Mouse (Mus musculus) heart, embryonic 13.5 days (tissue): ENCODE results near the gene Lhx8. TPM values are rescaled to one million over a fixed set of nuclear protein-coding genes. Genes with fewer than 3 reads are reported as not detected.

Source experiments
- ATAC-seq: fragments of 200-750 bp; cut with Nextera tagmentation; 2 replicates; pipeline ENCODE4 v1.8.0; 2017; ENCODE audit warnings: moderate TSS enrichment; ENCODE audit not compliant: insufficient number of reproducible peaks, low FRiP score, low TSS enrichment; ENCODE audit errors: extremely low read depth
- H3K27ac ChIP-seq: fragments of 300-500 bp; sonication (generic); replicated peaks from 2 replicates; pipeline ENCODE4 v1.5.1; 2015; ENCODE audit warnings: moderate library complexity, mild to moderate bottlenecking, inconsistent platforms
- H3K27me3 ChIP-seq: fragments of 300-500 bp; sonication (generic); replicated peaks from 2 replicates; pipeline ENCODE4 v1.6.1; 2015; ENCODE audit warnings: mild to moderate bottlenecking, inconsistent platforms
- H3K36me3 ChIP-seq: fragments of 300-500 bp; sonication (generic); 2 replicates; pipeline ENCODE4 v1.6.1; 2015; ENCODE audit warnings: mild to moderate bottlenecking, inconsistent platforms
- H3K4me1 ChIP-seq: fragments of 300-500 bp; sonication (generic); 2 replicates; pipeline ENCODE4 v1.6.1; 2015; ENCODE audit warnings: inconsistent platforms
- H3K4me2 ChIP-seq: fragments of 300-500 bp; sonication (generic); 2 replicates; pipeline ENCODE4 v1.6.1; 2015; ENCODE audit warnings: inconsistent platforms, mild to moderate bottlenecking, moderate library complexity
- H3K4me3 ChIP-seq: fragments of 300-500 bp; sonication (generic); 2 replicates; pipeline ENCODE4 v1.5.1; 2015; ENCODE audit warnings: moderate library complexity, mild to moderate bottlenecking, inconsistent platforms
- H3K9ac ChIP-seq: fragments of 300-500 bp; sonication (generic); 2 replicates; pipeline ENCODE4 v1.6.1; 2015; ENCODE audit warnings: inconsistent platforms, mild to moderate bottlenecking, moderate library complexity
- H3K9me3 ChIP-seq: fragments of 300-500 bp; sonication (generic); 2 replicates; pipeline ENCODE4 v1.6.1; 2016; ENCODE audit warnings: inconsistent platforms
- WGBS: fragments of 180-500 bp; shearing (Covaris S2); methylation state at CpG from one replicate; pipeline ENCODE4 v1.1.7; 2015; ENCODE audit warnings: mixed read lengths; 5-methylcytosine and 5-hydroxymethylcytosine counted together
- polyA plus RNA-seq: library from polyadenylated mRNA; unstranded; fragments of >200 nt; fragmentation: Nextera tagmentation; extraction: Ambion mirVana; gene quantifications from 2 replicates; pipeline ENCODE4 v1.2.1, GENCODE M21; 2015

Lhx8 gene
- polyA plus RNA-seq, 1 experiment from 2014 or later: 0.11 TPM

DNA sequence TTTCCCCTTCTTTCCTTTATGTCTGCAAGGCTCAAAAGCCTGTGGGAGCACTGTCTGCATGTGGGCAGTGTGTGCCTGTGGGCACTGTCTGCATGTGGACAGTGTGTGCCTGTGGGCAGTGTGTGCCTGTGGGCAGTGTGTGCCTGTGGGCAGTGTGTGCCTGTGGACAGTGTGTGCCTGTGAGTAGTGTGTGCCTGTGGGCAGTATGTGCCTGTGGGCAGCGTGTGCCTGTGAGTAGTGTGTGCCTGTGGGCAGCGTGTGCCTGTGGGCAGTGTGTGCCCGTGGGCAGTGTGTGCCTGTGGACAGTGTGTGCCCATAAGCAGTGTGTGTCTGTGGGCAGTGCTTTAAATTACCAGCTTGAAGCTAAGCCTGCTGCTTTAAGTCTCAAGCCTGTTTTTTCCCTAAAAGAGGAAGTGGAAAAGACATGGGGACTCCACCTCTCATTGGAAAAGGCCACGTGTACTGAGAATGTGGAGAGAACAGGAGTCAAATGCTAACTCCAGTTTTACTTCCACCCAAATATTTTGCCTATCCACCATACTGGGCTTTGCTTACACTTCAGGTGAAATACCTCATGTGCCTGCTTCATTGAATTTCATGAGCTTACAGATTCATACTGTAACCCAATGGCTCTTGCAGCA is 41.9 kb downstream of the Lhx8 start:
- Histone ChIP-seq H3K9ac (no peak overlapping the region), H3K9me3 (no peaks in the 10 kb centered on the region), H3K4me3 (no peak overlapping the region), H3K4me1 (peaks cover 13% of the 10 kb centered on the region), H3K27me3 (peaks cover 19% of the 10 kb centered on the region), H3K4me2 (no peak overlapping the region), H3K27ac (no peak overlapping the region), H3K36me3 (no peaks in the 10 kb centered on the region)
- ATAC-seq: no peak
- WGBS: 73% methylated on average over 4 of the region's 4 CpGs

- WGBS: 50% methylated on average over 2 of the region's 2 CpGs
- Histone ChIP-seq H3K36me3 (no peaks in the 10 kb centered on the region), H3K4me3 (no peak overlapping the region), H3K4me2 (no peak overlapping the region), H3K9me3 (no peaks in the 10 kb centered on the region), H3K27ac (no peak overlapping the region), H3K4me1 (peaks cover 13% of the 10 kb centered on the region), H3K27me3 (peaks cover 20% of the 10 kb centered on the region), H3K9ac (no peak overlapping the region)
- ATAC-seq: no peak
These were observed 43.2 kb downstream of the Lhx8 start for GRCm38 (mm10) chr3:154287217-154287616.

GRCm38 (mm10) chr3:154285351-154285750 is 45.1 kb downstream of the Lhx8 start:
- H3K9ac ChIP-seq: no peak overlapping the region
- H3K4me3 ChIP-seq: no peak overlapping the region
- H3K4me2 ChIP-seq: no peak overlapping the region
- 57% methylated on average over 4 of the region's 4 CpGs for WGBS
- peaks cover 9% of the 10 kb centered on the region for H3K27me3 ChIP-seq
- peaks cover 13% of the 10 kb centered on the region for H3K4me1 ChIP-seq
- H3K27ac ChIP-seq: no peak overlapping the region
- no peaks in the 10 kb centered on the region for H3K36me3 ChIP-seq
- no peak for ATAC-seq
- H3K9me3 ChIP-seq: no peaks in the 10 kb centered on the region

DNA sequence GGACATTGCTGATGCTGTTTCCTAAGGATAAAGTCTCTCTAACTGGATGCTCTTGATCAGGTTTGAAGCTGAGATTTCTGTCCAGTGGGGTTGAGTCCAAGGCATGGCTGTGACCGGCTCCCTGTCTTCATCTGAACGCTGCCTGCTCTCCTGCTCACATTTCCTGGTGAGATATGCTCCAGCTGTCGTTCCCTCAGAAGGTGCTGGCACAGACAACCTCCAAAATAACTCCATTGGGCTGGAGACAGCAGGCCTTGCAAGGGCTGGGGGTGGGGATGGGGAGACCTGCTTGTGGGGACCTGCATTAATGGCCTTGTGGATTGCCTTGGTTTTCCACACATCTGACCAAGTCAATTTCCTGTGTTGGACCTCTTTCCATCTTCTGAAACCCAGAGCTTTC is 46.2 kb downstream of the Lhx8 start:
- ATAC-seq: no peak
- no peak overlapping the region for H3K4me3 ChIP-seq
- H3K36me3 ChIP-seq: no peaks in the 10 kb centered on the region
- H3K4me1 ChIP-seq: peaks cover 13% of the 10 kb centered on the region
- H3K9me3 ChIP-seq: no peaks in the 10 kb centered on the region
- no peak overlapping the region for H3K27ac ChIP-seq
- H3K27me3 ChIP-seq: peaks cover 11% of the 10 kb centered on the region
- 13% methylated on average over 3 of the region's 3 CpGs for WGBS
- no peak overlapping the region for H3K9ac ChIP-seq
- H3K4me2 ChIP-seq: no peak overlapping the region

DNA sequence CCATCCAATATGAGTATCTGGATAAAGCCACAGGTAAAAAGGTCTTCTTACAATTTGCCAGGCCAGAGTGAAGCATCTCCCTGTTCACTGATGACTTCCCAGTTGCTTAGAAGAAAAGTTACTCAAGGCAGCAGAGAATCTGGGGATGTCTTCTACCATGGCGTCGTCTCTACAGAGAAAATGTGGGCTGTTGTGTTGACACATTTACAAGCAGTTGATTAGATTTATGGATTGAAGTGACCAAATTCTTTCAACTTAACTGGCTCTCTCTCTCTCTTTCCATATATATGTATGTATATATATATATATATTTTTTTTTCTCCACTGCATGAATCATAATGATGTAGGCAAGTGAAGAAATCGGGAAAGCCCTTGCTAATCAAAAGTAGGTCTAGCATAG is 55.8 kb downstream of the Lhx8 start:
- Histone ChIP-seq H3K4me3 (no peak overlapping the region), H3K9me3 (no peaks in the 10 kb centered on the region), H3K27ac (no peak overlapping the region), H3K9ac (no peak overlapping the region), H3K4me1 (no peaks in the 10 kb centered on the region), H3K4me2 (no peak overlapping the region), H3K36me3 (no peaks in the 10 kb centered on the region), H3K27me3 (peaks cover 34% of the 10 kb centered on the region)
- WGBS: 64% methylated on average over 3 of the region's 3 CpGs
- ATAC-seq: no peak

DNA sequence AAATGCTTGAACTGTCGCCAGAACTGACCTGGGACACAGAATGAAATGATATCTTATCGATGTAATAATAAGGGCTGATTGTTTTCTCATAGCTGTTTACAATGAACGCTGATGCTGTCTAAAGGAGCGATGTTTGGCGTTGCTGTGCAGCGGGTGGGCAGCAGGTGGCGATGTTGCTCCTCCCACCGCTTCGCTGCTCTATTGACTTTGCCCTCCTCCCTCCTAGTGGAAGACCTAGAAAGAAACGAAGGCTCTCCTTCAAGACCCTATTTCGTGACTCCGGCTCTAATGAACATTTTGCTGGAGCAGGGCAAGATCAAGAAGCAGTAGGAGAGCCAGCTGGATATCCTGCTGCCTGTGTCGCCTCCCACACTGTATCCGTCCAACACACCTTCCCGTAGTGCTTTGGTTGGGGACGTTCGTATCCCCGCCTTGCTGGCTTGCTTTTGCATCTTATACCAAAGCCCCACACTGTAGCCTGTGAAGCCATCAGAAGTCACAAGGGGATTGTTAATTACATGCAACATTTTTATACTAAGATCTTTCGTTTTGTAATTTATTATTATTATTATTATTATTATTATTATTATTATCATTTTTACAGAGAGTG is 60.6 kb downstream of the Lhx8 start:
- Histone ChIP-seq H3K9me3 (no peaks in the 10 kb centered on the region), H3K27ac (no peak overlapping the region), H3K27me3 (peaks cover 10% of the 10 kb centered on the region), H3K4me3 (peak overlapping the region; percentile 38), H3K4me1 (no peaks in the 10 kb centered on the region), H3K4me2 (peak overlapping the region; percentile 67), H3K9ac (peak overlapping the region; percentile 60; the same call in 1 of the 2 replicates), H3K36me3 (no peaks in the 10 kb centered on the region)
- WGBS: 12% methylated on average over 19 of the region's 19 CpGs
- no peak for ATAC-seq

DNA sequence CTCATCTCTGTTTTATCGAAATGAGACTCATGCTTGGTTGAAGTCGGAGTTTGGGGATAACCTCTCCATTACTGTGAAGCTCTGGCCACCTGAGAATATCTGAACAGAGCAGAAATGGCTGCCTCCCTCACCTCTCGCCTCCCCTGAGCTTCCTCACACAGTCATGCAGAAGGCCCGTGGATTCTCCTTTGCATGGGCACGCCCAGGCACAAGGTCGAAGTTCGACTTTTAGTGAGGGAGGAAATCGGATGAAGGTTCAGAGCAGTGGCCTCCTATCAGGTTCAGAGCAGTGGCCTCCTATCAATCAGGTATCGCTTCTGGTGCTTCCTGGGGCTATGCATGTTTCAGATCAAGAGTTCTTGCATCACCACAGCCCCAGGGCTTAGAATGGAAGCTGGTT is 62.1 kb downstream of the Lhx8 start:
- ATAC-seq: no peak

DNA sequence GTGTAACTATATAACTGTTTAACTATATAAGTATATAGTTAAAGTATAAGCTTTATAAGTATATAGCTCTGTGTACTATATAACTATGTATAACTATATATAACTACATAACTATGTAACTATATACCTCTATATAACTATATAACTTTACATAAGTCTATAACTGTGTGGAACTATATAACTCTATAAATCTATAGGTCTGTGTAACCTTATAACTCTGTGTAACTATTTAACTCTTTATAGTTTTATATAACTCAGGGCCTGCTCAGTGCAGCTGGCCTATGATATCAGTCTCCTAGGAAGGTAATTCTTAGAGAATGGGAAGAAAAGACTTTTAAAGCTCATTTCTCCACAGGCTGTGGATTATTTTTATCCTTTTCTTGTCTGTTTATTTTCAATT is 73.1 kb downstream of the Lhx8 start:
- no peak overlapping the region for H3K9ac ChIP-seq
- H3K36me3 ChIP-seq: no peaks in the 10 kb centered on the region
- peaks cover 4% of the 10 kb centered on the region for H3K4me1 ChIP-seq
- no peak overlapping the region for H3K4me3 ChIP-seq
- H3K27ac ChIP-seq: no peak overlapping the region
- no peak for ATAC-seq
- no peak overlapping the region for H3K4me2 ChIP-seq
- H3K27me3 ChIP-seq: no peaks in the 10 kb centered on the region
- H3K9me3 ChIP-seq: no peaks in the 10 kb centered on the region

More for the DNA sequence above, 62.1 kb downstream of the Lhx8 start:
- no peak overlapping the region for H3K4me2 ChIP-seq
- 63% methylated on average over 9 of the region's 9 CpGs for WGBS
- no peak overlapping the region for H3K4me3 ChIP-seq
- H3K27ac ChIP-seq: no peak overlapping the region
- no peak overlapping the region for H3K9ac ChIP-seq
- peaks cover 10% of the 10 kb centered on the region for H3K27me3 ChIP-seq
- H3K4me1 ChIP-seq: no peaks in the 10 kb centered on the region
- no peaks in the 10 kb centered on the region for H3K9me3 ChIP-seq
- no peaks in the 10 kb centered on the region for H3K36me3 ChIP-seq
